27 mouse cellular contexts compared by ENCODE assay signal in the genomic region with DNA sequence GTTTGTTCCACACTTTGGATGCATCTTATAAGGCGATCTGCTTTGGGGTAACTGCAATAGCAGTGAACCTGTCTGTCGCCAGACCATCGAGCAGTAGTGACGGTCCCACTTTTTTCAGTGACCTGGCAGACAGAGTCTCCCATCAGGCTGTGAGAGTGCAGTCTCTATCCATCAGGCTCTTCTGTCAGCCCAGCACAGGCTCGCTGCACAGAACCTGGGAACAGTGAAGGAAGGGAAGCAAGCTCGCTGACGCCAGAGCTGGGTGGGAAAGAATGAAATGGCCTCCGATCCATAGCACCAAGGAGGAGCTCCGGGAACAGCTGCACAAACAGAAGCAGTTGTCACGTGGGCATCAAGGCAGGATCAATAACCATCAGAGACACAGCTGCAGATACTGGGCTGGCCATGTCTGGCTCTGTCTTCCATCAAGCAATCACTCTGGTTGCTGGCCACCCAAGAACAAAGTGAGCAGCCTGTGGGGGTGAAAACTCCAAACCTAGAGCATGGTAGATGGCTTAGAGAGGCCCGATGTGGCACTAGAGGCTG. TPM values are rescaled to one million over a fixed set of nuclear protein-coding genes. Genes with fewer than 3 reads are reported as not detected.
DNase-seq lines count a peak whose midpoint lies in the region; ATAC-seq and TF ChIP-seq lines count a peak whose summit lies in the region.
"Had no signal": no experiment of that assay in that cellular context is flagged by ENCODE, and none has a peak within 500 bp of the region (broad histone marks: within the 10 kb centered on the region; RNA-seq: fewer than 3 reads in every experiment).

No protein-coding gene starts in this region.

- H3K4me3 ChIP-seq in intestine, embryonic 15.5 days (replicated peaks), result no peak overlapping the region
- no peak overlapping the region for H3K4me3 ChIP-seq in intestine, postnatal 0 days (ENCODE audit: low read depth, low read length)
- H3K4me3 ChIP-seq in stomach, embryonic 15.5 days (replicated peaks), result no peak overlapping the region
- H3K4me3 ChIP-seq in stomach, postnatal 0 days (ENCODE audit: low read depth, low read length), result no peak overlapping the region
- no peak overlapping the region for H3K4me3 ChIP-seq in embryonic facial prominence, embryonic 11.5 days (ENCODE audit: low read depth, low read length)
- H3K4me3 ChIP-seq in myocyte, result no peak overlapping the region
- no peak overlapping the region for H3K4me3 ChIP-seq in liver, embryonic 11.5 days (ENCODE audit: low read depth, low read length)
- H3K4me3 ChIP-seq: embryonic facial prominence, embryonic 15.5 days; forebrain, embryonic 15.5 days; heart, adult 2 months; heart, embryonic 12.5 days; hindbrain, embryonic 15.5 days had no signal

- H3K9ac ChIP-seq in intestine, embryonic 15.5 days, result no peak overlapping the region
- no peak overlapping the region for H3K9ac ChIP-seq in intestine, postnatal 0 days (ENCODE audit: low read depth, low read length)
- no peak overlapping the region for H3K9ac ChIP-seq in stomach, embryonic 15.5 days
- H3K9ac ChIP-seq in stomach, postnatal 0 days (ENCODE audit: low read length), result no peak overlapping the region
- no peak overlapping the region for H3K9ac ChIP-seq in embryonic facial prominence, embryonic 11.5 days (replicated peaks; ENCODE audit: low read length)
- no peak overlapping the region for H3K9ac ChIP-seq in liver, embryonic 11.5 days (ENCODE audit: low read depth, low read length)
- H3K9ac ChIP-seq: embryonic facial prominence, embryonic 15.5 days; forebrain, embryonic 15.5 days; heart, embryonic 12.5 days; hindbrain, embryonic 15.5 days had no signal

- TF ChIP-seq POLR2A in myocyte (IDR thresholded peaks at IDR 0.05; ENCODE audit: insufficient read length, low read depth), result no peak

- H3K27me3 ChIP-seq in intestine, embryonic 15.5 days (replicated peaks), result no peaks in the 10 kb centered on the region; the same call in 1 of the 2 replicates
- H3K27me3 ChIP-seq in intestine, postnatal 0 days (replicated peaks; ENCODE audit: control insufficient read depth, insufficient read depth, low read length), result no peaks in the 10 kb centered on the region
- H3K27me3 ChIP-seq in stomach, embryonic 15.5 days (replicated peaks), result no peaks in the 10 kb centered on the region
- H3K27me3 ChIP-seq in stomach, postnatal 0 days (ENCODE audit: control insufficient read depth, insufficient read depth, low read length), result no peaks in the 10 kb centered on the region
- H3K27me3 ChIP-seq in embryonic facial prominence, embryonic 11.5 days (ENCODE audit: control insufficient read depth, insufficient read depth, low read length), result no peaks in the 10 kb centered on the region
- H3K27me3 ChIP-seq in myocyte (ENCODE audit: control insufficient read depth, insufficient read depth, insufficient read length), result no peaks in the 10 kb centered on the region
- H3K27me3 ChIP-seq in liver, embryonic 11.5 days (replicated peaks; ENCODE audit: control insufficient read depth, insufficient read depth, low read length), result no peaks in the 10 kb centered on the region
- H3K27me3 ChIP-seq: embryonic facial prominence, embryonic 15.5 days; forebrain, embryonic 15.5 days; heart, embryonic 12.5 days; hindbrain, embryonic 15.5 days had no signal

- H3K4me1 ChIP-seq in intestine, embryonic 15.5 days (replicated peaks), result no peaks in the 10 kb centered on the region
- H3K4me1 ChIP-seq in intestine, postnatal 0 days (replicated peaks; ENCODE audit: control insufficient read depth, insufficient read depth, low read length), result no peaks in the 10 kb centered on the region
- H3K4me1 ChIP-seq in stomach, embryonic 15.5 days, result no peaks in the 10 kb centered on the region
- no peaks in the 10 kb centered on the region for H3K4me1 ChIP-seq in stomach, postnatal 0 days (replicated peaks; ENCODE audit: control insufficient read depth, insufficient read depth)
- H3K4me1 ChIP-seq in embryonic facial prominence, embryonic 11.5 days (ENCODE audit: control insufficient read depth, insufficient read depth, low read length), result no peaks in the 10 kb centered on the region
- H3K4me1 ChIP-seq in liver, embryonic 11.5 days (replicated peaks; ENCODE audit: control insufficient read depth, insufficient read depth, low read length), result no peaks in the 10 kb centered on the region
- H3K4me1 ChIP-seq: embryonic facial prominence, embryonic 15.5 days; forebrain, embryonic 15.5 days; heart, embryonic 12.5 days; hindbrain, embryonic 15.5 days had no signal

- no peaks in the 10 kb centered on the region for H3K9me3 ChIP-seq in intestine, embryonic 15.5 days
- H3K9me3 ChIP-seq in intestine, postnatal 0 days (ENCODE audit: control insufficient read depth), result no peaks in the 10 kb centered on the region
- no peaks in the 10 kb centered on the region for H3K9me3 ChIP-seq in stomach, embryonic 15.5 days
- H3K9me3 ChIP-seq in stomach, postnatal 0 days (ENCODE audit: control insufficient read depth, low read length), result no peaks in the 10 kb centered on the region
- no peaks in the 10 kb centered on the region for H3K9me3 ChIP-seq in embryonic facial prominence, embryonic 11.5 days (replicated peaks; ENCODE audit: control insufficient read depth, low read length)
- H3K9me3 ChIP-seq in liver, embryonic 11.5 days (ENCODE audit: control insufficient read depth, low read length), result no peaks in the 10 kb centered on the region
- H3K9me3 ChIP-seq: embryonic facial prominence, embryonic 15.5 days; forebrain, embryonic 15.5 days; heart, embryonic 12.5 days; hindbrain, embryonic 15.5 days had no signal

- H3K4me2 ChIP-seq in intestine, embryonic 15.5 days (replicated peaks), result no peak overlapping the region
- H3K4me2 ChIP-seq in intestine, postnatal 0 days (replicated peaks; ENCODE audit: low read depth), result no peak overlapping the region
- H3K4me2 ChIP-seq in stomach, embryonic 15.5 days, result no peak overlapping the region
- H3K4me2 ChIP-seq in stomach, postnatal 0 days (replicated peaks; ENCODE audit: low read depth), result no peak overlapping the region
- no peak overlapping the region for H3K4me2 ChIP-seq in embryonic facial prominence, embryonic 11.5 days (ENCODE audit: low read depth, low read length)
- H3K4me2 ChIP-seq in myocyte (ENCODE audit: low read depth), result no peak overlapping the region
- no peak overlapping the region for H3K4me2 ChIP-seq in liver, embryonic 11.5 days
- H3K4me2 ChIP-seq: embryonic facial prominence, embryonic 15.5 days; forebrain, embryonic 15.5 days; heart, embryonic 12.5 days; hindbrain, embryonic 15.5 days had no signal

- H3K27ac ChIP-seq in intestine, embryonic 15.5 days, result no peak overlapping the region
- no peak overlapping the region for H3K27ac ChIP-seq in intestine, postnatal 0 days (ENCODE audit: low read depth, low read length)
- H3K27ac ChIP-seq in stomach, embryonic 15.5 days, result no peak overlapping the region
- H3K27ac ChIP-seq in stomach, postnatal 0 days (replicated peaks), result no peak overlapping the region
- H3K27ac ChIP-seq in embryonic facial prominence, embryonic 11.5 days (replicated peaks; ENCODE audit: low read depth, low read length), result no peak overlapping the region
- H3K27ac ChIP-seq in liver, embryonic 11.5 days (ENCODE audit: low read depth, low read length), result no peak overlapping the region
- H3K27ac ChIP-seq: embryonic facial prominence, embryonic 15.5 days; forebrain, embryonic 15.5 days; heart, adult 2 months; hindbrain, embryonic 15.5 days had no signal

- WGBS in intestine, embryonic 15.5 days, result 44% methylated on average over 11 of the region's 11 CpGs
- WGBS in intestine, postnatal 0 days, result 50% methylated on average over 11 of the region's 11 CpGs
- 43% methylated on average over 11 of the region's 11 CpGs for WGBS in stomach, embryonic 15.5 days
- WGBS in stomach, postnatal 0 days, result 37% methylated on average over 11 of the region's 11 CpGs
- WGBS in embryonic facial prominence, embryonic 11.5 days, result 64% methylated on average over 11 of the region's 11 CpGs
- 57% methylated on average over 11 of the region's 11 CpGs for WGBS in liver, embryonic 11.5 days

- no peak for DNase-seq in stomach, postnatal 0 days (ENCODE audit: low spot score)
- peak; percentile 20 for DNase-seq in embryonic facial prominence, embryonic 11.5 days (ENCODE audit: low spot score)
- DNase-seq in liver, embryonic 11.5 days (ENCODE audit: low spot score), result no peak
- DNase-seq in cerebellum, adult 8-10 months, result no peak
- DNase-seq: adrenal gland, postnatal 10 days; cerebellum, adult 11 months; cerebellum, adult 9-10 months; cerebellum, postnatal 25 days; gastrocnemius, postnatal 14 days; heart, adult 2 months had no signal

- H3ac ChIP-seq in myocyte (ENCODE audit: control insufficient read depth, insufficient read length), result no peak overlapping the region

- no peaks in the 10 kb centered on the region for H3K36me3 ChIP-seq in intestine, embryonic 15.5 days
- H3K36me3 ChIP-seq in intestine, postnatal 0 days (ENCODE audit: control insufficient read depth, insufficient read depth), result no peaks in the 10 kb centered on the region
- no peaks in the 10 kb centered on the region for H3K36me3 ChIP-seq in stomach, embryonic 15.5 days
- H3K36me3 ChIP-seq in stomach, postnatal 0 days (ENCODE audit: control insufficient read depth, insufficient read depth, low read length), result no peaks in the 10 kb centered on the region
- H3K36me3 ChIP-seq in embryonic facial prominence, embryonic 11.5 days (replicated peaks; ENCODE audit: control insufficient read depth, insufficient read depth, low read depth, low read length), result no peaks in the 10 kb centered on the region
- H3K36me3 ChIP-seq in myocyte (ENCODE audit: control insufficient read depth, insufficient read depth), result no peaks in the 10 kb centered on the region
- no peaks in the 10 kb centered on the region for H3K36me3 ChIP-seq in liver, embryonic 11.5 days (ENCODE audit: control insufficient read depth, insufficient read depth, low read length)
- H3K36me3 ChIP-seq: embryonic facial prominence, embryonic 15.5 days; forebrain, embryonic 15.5 days; heart, embryonic 12.5 days; hindbrain, embryonic 15.5 days had no signal

- no peaks in the 10 kb centered on the region for H3K79me2 ChIP-seq in myocyte (ENCODE audit: control insufficient read depth, insufficient read depth)

- TF ChIP-seq CTCF in intestine, postnatal 0 days (IDR thresholded peaks at IDR 0.05; ENCODE audit: low read depth), result no peak
- TF ChIP-seq CTCF in stomach, postnatal 0 days (IDR thresholded peaks at IDR 0.05; ENCODE audit: low read depth), result no peak

- ATAC-seq in intestine, embryonic 15.5 days, result 0 out of 2 replicates have a peak, but pooled peaks have one; percentile 23
- ATAC-seq in intestine, postnatal 0 days, result no peak
- ATAC-seq in stomach, embryonic 15.5 days (ENCODE audit: insufficient read depth, low FRiP score, low read depth), result peak; percentile 22; the same call in 1 of the 2 replicates
- no peak for ATAC-seq in stomach, postnatal 0 days (ENCODE audit: low FRiP score, low TSS enrichment)
- ATAC-seq in embryonic facial prominence, embryonic 11.5 days (replicated peaks; ENCODE audit: insufficient number of reproducible peaks, low FRiP score, low TSS enrichment, low read depth), result peak; percentile 56; the same call in 1 of the 2 replicates
- ATAC-seq in liver, embryonic 11.5 days (replicated peaks; ENCODE audit: low FRiP score), result no peak
- ATAC-seq: forebrain, embryonic 15.5 days; inflammation-experienced regulatory T-cells, adult 6 months had no signal

- no peak for TF ChIP-seq EP300 in stomach, postnatal 0 days (optimal IDR thresholded peaks at IDR 0.05)

RNA-seq across cellular contexts. Expression of a gene that starts 24.2 kb away (rescaled TPM):
- polyA plus RNA-seq in intestine, embryonic 15.5 days (2015; fragmentation: Nextera tagmentation; extraction: Ambion mirVana), result 94.3 and 108 TPM in 2 replicates
- polyA plus RNA-seq in intestine, postnatal 0 days (2015; fragmentation: Nextera tagmentation; extraction: Ambion mirVana), result 45.0 and 45.3 TPM in 2 replicates
- 94.1 and 94.7 TPM in 2 replicates for polyA plus RNA-seq in stomach, embryonic 15.5 days (2015; fragmentation: Nextera tagmentation; extraction: Ambion mirVana)
- polyA plus RNA-seq in stomach, postnatal 0 days (2015; fragmentation: Nextera tagmentation; extraction: Ambion mirVana), result 55.6 and 56.3 TPM in 2 replicates
- polyA plus RNA-seq in embryonic facial prominence, embryonic 11.5 days (2014; fragmentation: Nextera tagmentation; extraction: Ambion mirVana), result 183 and 193 TPM in 2 replicates
- polyA plus RNA-seq in myocyte (2012; fragmentation: generic; extraction: Trizol), result 54.7 TPM
- polyA plus RNA-seq in liver, embryonic 11.5 days (2014; fragmentation: Nextera tagmentation; extraction: Ambion mirVana), result 156 and 157 TPM in 2 replicates

RNA-seq across cellular contexts. Expression of a gene that starts 35.1 kb away (rescaled TPM):
- 0.14 TPM in 1 of 2 replicates, not detected in the other for polyA plus RNA-seq in intestine, embryonic 15.5 days (2015; fragmentation: Nextera tagmentation; extraction: Ambion mirVana)
- polyA plus RNA-seq in intestine, postnatal 0 days (2015; fragmentation: Nextera tagmentation; extraction: Ambion mirVana), result not detected in 2 replicates
- polyA plus RNA-seq in stomach, embryonic 15.5 days (2015; fragmentation: Nextera tagmentation; extraction: Ambion mirVana), result not detected in 2 replicates
- not detected in 2 replicates for polyA plus RNA-seq in stomach, postnatal 0 days (2015; fragmentation: Nextera tagmentation; extraction: Ambion mirVana)
- 0.24 TPM in 1 of 2 replicates, not detected in the other for polyA plus RNA-seq in embryonic facial prominence, embryonic 11.5 days (2014; fragmentation: Nextera tagmentation; extraction: Ambion mirVana)
- polyA plus RNA-seq in myocyte (2012; fragmentation: generic; extraction: Trizol), result not detected
- polyA plus RNA-seq in liver, embryonic 11.5 days (2014; fragmentation: Nextera tagmentation; extraction: Ambion mirVana), result not detected in 2 replicates
- polyA plus RNA-seq: C2C12; cortical plate, adult 2 months; embryonic facial prominence, embryonic 15.5 days; forebrain, embryonic 11.5 days; forebrain, embryonic 15.5 days; frontal cortex, adult 2 months; gonadal fat pad, adult 2 months; heart, adult 2 months; heart, embryonic 12.5 days; heart, embryonic 16.5 days; hindbrain, embryonic 11.5 days; hindbrain, embryonic 15.5 days; inflammation-experienced regulatory T-cells, adult 6 months had no signal

RNA-seq across cellular contexts. Expression of a gene that starts 35.8 kb away (rescaled TPM):
- polyA plus RNA-seq in intestine, embryonic 15.5 days (2015; fragmentation: Nextera tagmentation; extraction: Ambion mirVana), result not detected in 2 replicates
- polyA plus RNA-seq in intestine, postnatal 0 days (2015; fragmentation: Nextera tagmentation; extraction: Ambion mirVana), result 0.16 TPM in 1 of 2 replicates, not detected in the other
- polyA plus RNA-seq in stomach, embryonic 15.5 days (2015; fragmentation: Nextera tagmentation; extraction: Ambion mirVana), result 0.13 and 0.44 TPM in 2 replicates
- not detected in 2 replicates for polyA plus RNA-seq in stomach, postnatal 0 days (2015; fragmentation: Nextera tagmentation; extraction: Ambion mirVana)
- polyA plus RNA-seq in embryonic facial prominence, embryonic 11.5 days (2014; fragmentation: Nextera tagmentation; extraction: Ambion mirVana), result 0.28 TPM in 1 of 2 replicates, not detected in the other
- polyA plus RNA-seq in myocyte (2012; fragmentation: generic; extraction: Trizol), result not detected
- not detected in 2 replicates for polyA plus RNA-seq in liver, embryonic 11.5 days (2014; fragmentation: Nextera tagmentation; extraction: Ambion mirVana)
- polyA plus RNA-seq: brain, embryonic 14.5 days; C2C12; embryonic facial prominence, embryonic 15.5 days; forebrain, embryonic 11.5 days; forebrain, embryonic 15.5 days; gonadal fat pad, adult 2 months; heart, adult 2 months; heart, embryonic 12.5 days; hindbrain, embryonic 11.5 days had no signal

Comparison
In these comparisons a context has a peak if more than half of its experiments do, and no peak if none do; other contexts are left out.
1. ATAC-seq: peak in intestine, embryonic 15.5 days (single experiment), stomach, embryonic 15.5 days (single experiment) and embryonic facial prominence, embryonic 11.5 days (single experiment); none in intestine, postnatal 0 days (single experiment), stomach, postnatal 0 days (single experiment) and liver, embryonic 11.5 days (single experiment).